Mouse (Mus musculus) heart, embryonic 16.5 days (tissue): Measurements from ENCODE around the gene Fryl. TPM values are rescaled to one million over a fixed set of nuclear protein-coding genes. Genes with fewer than 3 reads are reported as not detected.
"Not testable (repeated sequence)": the region's sequence is repeated elsewhere in the genome, so short reads cannot be mapped to it uniquely, and the experiment has no call there.

Source experiments
- ATAC-seq: fragments of 200-750 bp; cut with Nextera tagmentation; replicated peaks from 2 replicates; pipeline ENCODE4 v1.8.0; 2017; ENCODE audit warnings: moderate number of reproducible peaks; ENCODE audit not compliant: insufficient read depth, low FRiP score; ENCODE audit errors: extremely low read depth
- H3K27ac ChIP-seq: fragments of 300-500 bp; sonication (generic); 2 replicates; pipeline ENCODE4 v1.5.1; 2014; ENCODE audit warnings: mild to moderate bottlenecking, low read length, control low read depth, moderate library complexity
- H3K27me3 ChIP-seq: fragments of 300-500 bp; sonication (generic); 2 replicates; pipeline ENCODE4 v1.6.1; 2014; ENCODE audit warnings: low read length, mixed read lengths; ENCODE audit not compliant: control insufficient read depth, insufficient read depth
- H3K36me3 ChIP-seq: fragments of 300-500 bp; sonication (generic); 2 replicates; pipeline ENCODE4 v1.6.1; 2014; ENCODE audit not compliant: control insufficient read depth, insufficient read depth
- H3K4me1 ChIP-seq: fragments of 300-500 bp; sonication (generic); 2 replicates; pipeline ENCODE4 v1.6.1; 2014; ENCODE audit warnings: low read length, mixed read lengths; ENCODE audit not compliant: control insufficient read depth, insufficient read depth
- H3K4me2 ChIP-seq: fragments of 300-500 bp; sonication (generic); 2 replicates; pipeline ENCODE4 v1.6.1; 2014; ENCODE audit warnings: low read depth, mild to moderate bottlenecking, control low read depth, low read length
- H3K4me3 ChIP-seq: fragments of 300-500 bp; sonication (generic); 2 replicates; pipeline ENCODE4 v1.5.1; 2014; ENCODE audit warnings: mild to moderate bottlenecking, control low read depth, low read length
- H3K9ac ChIP-seq: fragments of 300-500 bp; sonication (generic); 2 replicates; pipeline ENCODE4 v1.6.1; 2014; ENCODE audit warnings: low read length, control low read depth
- H3K9me3 ChIP-seq: fragments of 300-500 bp; sonication (generic); replicated peaks from 2 replicates; pipeline ENCODE4 v1.6.1; 2016; ENCODE audit warnings: low read length; ENCODE audit not compliant: control insufficient read depth
- WGBS: fragments of 180-500 bp; shearing (Covaris S2); extraction: QIAGEN DNeasy Blood & Tissue Kit; methylation state at CpG from one replicate; pipeline ENCODE4 v1.1.7; 2014; 5-methylcytosine and 5-hydroxymethylcytosine counted together
- polyA plus RNA-seq: library from polyadenylated mRNA; unstranded; fragments of >200 nt; fragmentation: Nextera tagmentation; extraction: Ambion mirVana; gene quantifications from 2 replicates; pipeline ENCODE4 v1.2.1, GENCODE M21; 2015

Fryl gene
- polyA plus RNA-seq, 1 experiment from 2014 or later, result 25.5 TPM

DNA sequence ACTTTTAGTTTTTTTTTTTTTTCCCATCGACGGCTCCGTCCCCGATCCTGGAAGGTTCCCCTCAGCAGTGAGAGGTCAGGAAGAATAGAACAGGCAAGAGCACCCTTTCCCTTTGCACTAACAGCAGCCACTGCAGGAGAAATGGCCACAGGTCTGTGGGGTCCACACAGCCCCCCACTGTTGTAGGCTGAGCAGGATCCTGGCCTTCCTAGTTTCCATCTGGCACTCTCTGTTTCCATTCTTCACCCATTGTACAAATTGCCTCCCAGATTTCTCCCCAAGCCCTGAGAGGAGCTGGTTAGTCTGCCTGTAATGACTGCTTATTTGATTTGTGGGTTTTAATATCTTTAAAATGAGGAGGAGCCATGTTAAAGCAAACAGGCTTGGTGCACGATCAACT is 252.4 kb downstream of the Fryl start:
- Histone ChIP-seq H3K4me3 (no peak overlapping the region), H3K9me3 (no peaks in the 10 kb centered on the region), H3K4me2 (no peak overlapping the region), H3K4me1 (no peaks in the 10 kb centered on the region; the same call in 1 of the 2 replicates), H3K27ac (no peak overlapping the region), H3K9ac (no peak overlapping the region), H3K36me3 (no peaks in the 10 kb centered on the region), H3K27me3 (peaks cover 21% of the 10 kb centered on the region)
- 78% methylated on average over 5 of the region's 5 CpGs for whole genome bisulfite sequencing
- no peak for ATAC-seq

DNA sequence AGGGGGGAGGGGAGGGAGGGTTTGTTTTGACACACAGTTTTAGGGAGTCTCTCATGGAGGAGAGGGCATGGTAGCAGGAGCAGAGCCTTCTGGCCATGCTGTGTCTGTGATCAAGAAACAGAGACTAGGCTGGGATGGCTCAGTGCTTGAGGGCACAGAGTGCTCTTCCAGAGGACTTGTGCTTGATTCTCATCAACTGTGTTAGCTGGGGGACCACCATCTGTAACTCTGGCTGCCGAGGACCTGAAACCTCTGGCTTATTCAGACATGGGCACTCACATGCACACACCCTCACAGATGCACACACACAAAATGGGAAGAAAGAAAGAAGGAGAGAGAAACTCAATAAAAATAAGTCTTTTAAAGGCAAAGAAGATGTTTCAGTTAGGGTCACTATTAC is 257.9 kb downstream of the Fryl start:
- H3K9me3 ChIP-seq, H3K27me3 ChIP-seq, H3K4me3 ChIP-seq, H3K27ac ChIP-seq, H3K4me2 ChIP-seq, H3K9ac ChIP-seq, H3K36me3 ChIP-seq, H3K4me1 ChIP-seq, ATAC-seq: not testable (repeated sequence)
- WGBS, result 74% methylated on average over 1 of the region's 1 CpGs

DNA sequence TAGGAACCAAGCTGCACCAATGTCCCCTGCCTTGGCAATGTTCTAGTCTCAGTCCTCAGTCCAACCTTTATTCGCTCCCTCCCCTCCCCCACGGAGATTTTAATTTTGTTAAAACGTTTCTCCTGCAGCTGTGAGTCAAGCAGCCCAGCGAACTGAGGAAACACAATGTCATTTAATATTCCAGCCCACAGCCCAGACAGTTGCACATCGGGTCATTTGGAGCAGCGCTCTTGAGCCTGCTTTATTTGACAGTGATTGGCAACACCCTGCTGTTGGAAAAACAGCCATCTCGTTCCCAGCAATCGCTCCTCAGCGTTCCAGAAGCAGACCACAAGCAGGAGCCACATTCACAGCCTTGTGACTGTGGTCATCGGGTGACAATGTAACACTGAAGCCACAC is 261.0 kb downstream of the Fryl start:
- Histone ChIP-seq H3K4me3 (no peak overlapping the region), H3K9me3 (no peaks in the 10 kb centered on the region), H3K27ac (no peak overlapping the region), H3K9ac (no peak overlapping the region), H3K27me3 (no peaks in the 10 kb centered on the region), H3K4me2 (no peak overlapping the region), H3K36me3 (no peaks in the 10 kb centered on the region), H3K4me1 (no peaks in the 10 kb centered on the region; the same call in 1 of the 2 replicates)
- 36% methylated on average over 10 of the region's 10 CpGs for WGBS
- no peak for ATAC-seq

DNA sequence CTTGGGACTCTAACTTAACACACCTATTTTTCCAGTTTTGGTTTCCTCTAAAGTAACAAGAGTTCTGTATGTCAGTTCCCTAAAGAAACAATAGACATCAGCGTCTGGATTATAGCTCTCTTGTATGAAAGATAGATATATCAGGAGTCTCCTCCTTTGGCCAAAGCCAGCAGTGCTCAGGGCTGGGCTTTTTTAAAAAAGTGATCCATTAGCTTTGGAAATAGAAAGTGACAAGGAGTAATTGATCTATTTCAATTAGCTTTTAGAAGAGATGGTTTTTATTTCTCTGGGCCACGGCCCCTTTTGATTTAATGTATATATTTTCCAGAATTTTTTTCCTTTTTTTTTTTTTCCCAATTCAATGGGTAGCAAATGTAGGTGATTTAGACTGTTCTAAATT is 261.5 kb downstream of the Fryl start:
- H3K4me2 ChIP-seq, result no peak overlapping the region
- no peaks in the 10 kb centered on the region for H3K27me3 ChIP-seq
- peaks cover 4% of the 10 kb centered on the region; the same call in 1 of the 2 replicates for H3K4me1 ChIP-seq
- no peak overlapping the region for H3K27ac ChIP-seq
- ATAC-seq, result no peak
- WGBS, result 77% methylated on average over 2 of the region's 2 CpGs
- H3K36me3 ChIP-seq, result no peaks in the 10 kb centered on the region
- no peaks in the 10 kb centered on the region for H3K9me3 ChIP-seq
- no peak overlapping the region for H3K9ac ChIP-seq
- H3K4me3 ChIP-seq, result no peak overlapping the region

DNA sequence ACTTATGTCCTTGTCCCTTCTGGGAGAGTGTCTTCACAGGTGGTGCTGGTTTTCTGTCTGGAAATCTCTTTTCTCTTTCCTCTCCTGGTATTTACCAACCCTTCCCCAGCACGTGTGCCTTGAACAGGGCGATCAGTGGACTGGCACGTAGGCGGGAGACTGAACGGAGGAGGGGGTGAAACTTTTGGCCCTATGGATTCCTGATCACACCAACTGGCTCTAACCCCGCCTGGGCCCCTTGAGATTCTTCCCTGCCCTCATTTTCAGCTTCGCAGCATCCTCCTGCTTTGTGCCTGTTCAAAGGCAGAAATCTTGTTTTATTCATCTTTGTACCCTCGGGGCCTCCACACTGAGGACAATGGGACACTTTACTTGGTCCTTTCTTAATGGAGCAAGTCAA is 262.0 kb downstream of the Fryl start:
- Histone ChIP-seq H3K27me3 (no peaks in the 10 kb centered on the region), H3K4me3 (no peak overlapping the region), H3K36me3 (no peaks in the 10 kb centered on the region), H3K27ac (no peak overlapping the region), H3K9me3 (no peaks in the 10 kb centered on the region), H3K4me2 (no peak overlapping the region), H3K4me1 (peaks cover 5% of the 10 kb centered on the region; the same call in 1 of the 2 replicates), H3K9ac (no peak overlapping the region)
- 79% methylated on average over 8 of the region's 8 CpGs for WGBS
- ATAC-seq, result no peak

GRCm38 (mm10) chr5:72992474-72992873 is 263.9 kb downstream of the Fryl start:
- ATAC-seq, result no peak
- Histone ChIP-seq H3K9me3 (no peaks in the 10 kb centered on the region), H3K4me2 (no peak overlapping the region), H3K27ac (no peak overlapping the region), H3K27me3 (no peaks in the 10 kb centered on the region), H3K9ac (no peak overlapping the region), H3K4me3 (no peak overlapping the region), H3K36me3 (no peaks in the 10 kb centered on the region), H3K4me1 (peaks cover 5% of the 10 kb centered on the region; the same call in 1 of the 2 replicates)
- WGBS, result 56% methylated on average over 1 of the region's 1 CpGs

DNA sequence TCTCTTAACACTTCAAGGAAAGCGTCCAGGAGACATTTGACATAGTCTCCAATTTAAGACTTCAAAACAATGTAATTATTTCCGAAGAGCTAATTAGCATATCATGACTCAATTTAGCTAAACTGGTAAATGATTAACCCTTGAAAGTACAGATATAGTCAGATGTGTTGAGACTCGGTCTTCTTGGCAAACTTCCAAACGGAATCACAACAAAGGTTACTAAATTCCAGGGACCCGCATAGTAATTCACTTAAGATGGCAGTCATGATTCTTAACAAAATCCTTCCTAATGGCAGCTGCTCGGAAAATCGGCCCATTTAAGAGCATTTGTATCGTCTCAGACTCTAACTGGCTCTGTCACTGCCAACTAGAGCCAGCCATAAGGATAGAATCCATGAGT is 266.7 kb downstream of the Fryl start:
- H3K4me1 ChIP-seq, result peaks cover 5% of the 10 kb centered on the region; the same call in 1 of the 2 replicates
- no peak for ATAC-seq
- H3K9ac ChIP-seq, result no peak overlapping the region
- no peak overlapping the region for H3K27ac ChIP-seq
- no peaks in the 10 kb centered on the region for H3K27me3 ChIP-seq
- no peak overlapping the region for H3K4me3 ChIP-seq
- no peaks in the 10 kb centered on the region for H3K36me3 ChIP-seq
- H3K9me3 ChIP-seq, result no peaks in the 10 kb centered on the region
- 67% methylated on average over 8 of the region's 8 CpGs for WGBS
- no peak overlapping the region for H3K4me2 ChIP-seq

- Histone ChIP-seq H3K9ac (no peak overlapping the region), H3K36me3 (no peaks in the 10 kb centered on the region), H3K27me3 (no peaks in the 10 kb centered on the region), H3K4me1 (peaks cover 7% of the 10 kb centered on the region; the same call in 1 of the 2 replicates), H3K27ac (no peak overlapping the region), H3K9me3 (no peaks in the 10 kb centered on the region), H3K4me2 (no peak overlapping the region), H3K4me3 (no peak overlapping the region)
- no peak for ATAC-seq
- WGBS, result 71% methylated on average over 7 of the region's 7 CpGs
Observed at GRCm38 (mm10) chr5:72987786-72988185, 268.6 kb downstream of the Fryl start.

DNA sequence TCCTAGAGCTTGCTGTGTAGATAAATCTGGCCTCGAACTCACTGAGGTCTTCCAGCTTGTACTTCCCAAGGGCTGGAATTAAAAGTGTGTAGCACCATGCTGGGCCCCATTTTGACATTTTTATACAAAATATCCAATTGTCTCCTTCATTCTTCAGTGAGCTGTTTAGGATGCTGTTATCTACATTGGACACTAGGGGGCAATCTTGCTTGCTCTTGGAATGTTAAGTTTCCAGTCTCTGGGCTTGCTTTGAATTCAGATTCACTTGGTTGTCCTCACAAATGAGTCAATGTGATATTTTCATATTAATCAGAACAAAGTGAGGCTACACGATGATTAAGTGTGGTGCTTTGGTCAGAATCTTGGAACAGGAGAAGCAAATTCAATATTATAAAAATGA is 272.3 kb downstream of the Fryl start:
- H3K4me1 ChIP-seq, result 0 out of 2 replicates have a peak, but pooled peaks cover 2% of the 10 kb centered on the region
- no peak for ATAC-seq
- no peaks in the 10 kb centered on the region for H3K9me3 ChIP-seq
- H3K36me3 ChIP-seq, result peaks cover 3% of the 10 kb centered on the region; the same call in 1 of the 2 replicates
- no peaks in the 10 kb centered on the region for H3K27me3 ChIP-seq
- H3K4me2 ChIP-seq, result no peak overlapping the region
- no peak overlapping the region for H3K4me3 ChIP-seq
- H3K27ac ChIP-seq, result no peak overlapping the region
- H3K9ac ChIP-seq, result no peak overlapping the region
- WGBS, result 9% methylated on average over 2 of the region's 2 CpGs
